Mouse (Mus musculus): ENCODE data around the gene Ifitm3.
"Not testable (repeated sequence)": the region's sequence is repeated elsewhere in the genome, so short reads cannot be mapped to it uniquely, and the experiment has no call there.

DNA sequence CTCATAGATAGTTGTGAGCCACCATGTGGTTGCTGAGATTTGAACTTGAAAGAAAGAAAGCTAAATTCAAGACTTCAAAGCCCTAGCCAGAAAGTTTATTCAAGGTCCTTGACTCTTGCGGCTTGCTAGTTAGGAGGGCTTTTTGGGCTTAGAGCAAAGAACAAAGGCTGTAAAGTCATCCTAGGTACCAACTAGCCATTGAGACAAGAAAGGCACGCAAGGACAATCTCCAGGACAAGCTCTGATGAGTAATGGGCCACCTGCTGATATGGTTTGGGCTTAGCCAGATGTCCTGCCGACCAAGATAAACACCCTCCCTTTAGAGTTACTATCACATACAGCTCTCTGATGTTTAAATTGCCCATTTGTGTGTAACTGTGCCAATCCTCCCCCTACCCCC lies 41.9 kb downstream of the Ifitm3 start:
- not testable (repeated sequence) for TF ChIP-seq POLR2A (IDR thresholded peaks at IDR 0.05; ENCODE audit: insufficient read depth, low read depth, low read length); EP300 (IDR thresholded peaks at IDR 0.05; ENCODE audit: insufficient read depth, low read depth, low read length); CTCF (IDR thresholded peaks at IDR 0.05)

Data from heart, adult 2 months (tissue).